Mouse (Mus musculus) left cerebral cortex, adult 11 months (tissue): ENCODE data around the gene Rmnd5b.
A peak's percentile ranks its signal among the peaks of the same experiment; 100 is the strongest.
"Not testable (repeated sequence)": the region's sequence is repeated elsewhere in the genome, so short reads cannot be mapped to it uniquely, and the experiment has no call there.

Experiments
- DNase-seq: peaks from one replicate; pipeline ENCODE4 v3.0.0; 2022; ENCODE audit warnings: low spot score

Rmnd5b gene

DNA sequence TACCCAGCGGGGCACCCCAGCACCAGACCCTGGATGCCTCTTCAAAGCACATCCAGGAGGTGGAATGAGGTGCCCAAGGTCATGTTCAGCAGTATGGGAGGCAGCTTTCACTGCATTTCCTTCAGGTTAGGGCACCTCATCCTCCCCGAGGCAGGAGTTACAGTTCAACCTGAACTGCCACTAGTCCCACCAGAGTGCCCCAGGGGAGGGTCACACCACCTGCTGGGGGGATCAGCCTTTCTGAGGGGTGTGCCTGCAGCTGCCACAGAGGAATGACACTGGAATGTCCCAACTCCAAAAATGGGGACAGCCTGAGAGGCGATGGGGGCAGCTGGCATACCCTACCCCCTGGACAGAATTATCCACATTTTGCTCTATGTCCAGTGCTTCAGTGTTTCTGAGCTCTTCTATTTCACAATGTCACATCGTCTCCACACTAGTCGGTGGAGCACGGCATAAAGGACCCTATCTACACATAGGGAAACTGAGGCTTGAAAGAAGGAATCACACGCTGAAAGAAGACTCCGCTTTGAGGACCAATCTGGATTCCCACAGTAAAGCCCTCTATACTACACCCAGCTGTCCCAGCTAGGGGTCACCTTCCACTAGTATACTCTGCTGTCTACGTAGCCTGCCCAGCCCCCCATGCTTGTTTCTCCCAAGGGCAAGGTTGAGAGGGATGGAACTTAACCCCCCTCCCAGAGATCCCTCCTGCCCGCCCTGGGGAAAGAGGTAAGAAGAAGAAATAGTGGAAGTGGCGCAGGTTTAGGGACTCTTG is 13.6 kb upstream of the Rmnd5b start:
- DNase-seq = no peak

DNA sequence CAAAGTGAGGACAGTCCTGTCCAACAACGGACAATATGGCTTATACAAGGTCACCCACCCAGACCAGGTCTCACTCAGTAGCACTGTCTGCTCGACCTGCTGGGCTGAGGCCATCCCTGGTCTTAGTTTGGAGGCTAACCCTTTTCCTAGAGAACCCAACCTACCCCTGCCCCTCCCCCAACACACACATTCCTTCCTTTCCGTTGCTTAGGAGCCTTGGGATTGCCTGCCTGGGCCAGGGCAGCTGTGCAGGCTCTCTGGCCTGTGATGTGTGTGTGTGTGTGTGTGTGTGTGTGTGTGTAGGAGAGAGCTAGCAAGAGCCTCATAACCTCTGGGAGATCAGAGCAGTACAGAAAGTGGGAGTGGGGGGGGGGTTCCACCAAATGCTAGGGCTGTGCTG is 12.9 kb upstream of the Rmnd5b start:
- DNase-seq = no peak

DNA sequence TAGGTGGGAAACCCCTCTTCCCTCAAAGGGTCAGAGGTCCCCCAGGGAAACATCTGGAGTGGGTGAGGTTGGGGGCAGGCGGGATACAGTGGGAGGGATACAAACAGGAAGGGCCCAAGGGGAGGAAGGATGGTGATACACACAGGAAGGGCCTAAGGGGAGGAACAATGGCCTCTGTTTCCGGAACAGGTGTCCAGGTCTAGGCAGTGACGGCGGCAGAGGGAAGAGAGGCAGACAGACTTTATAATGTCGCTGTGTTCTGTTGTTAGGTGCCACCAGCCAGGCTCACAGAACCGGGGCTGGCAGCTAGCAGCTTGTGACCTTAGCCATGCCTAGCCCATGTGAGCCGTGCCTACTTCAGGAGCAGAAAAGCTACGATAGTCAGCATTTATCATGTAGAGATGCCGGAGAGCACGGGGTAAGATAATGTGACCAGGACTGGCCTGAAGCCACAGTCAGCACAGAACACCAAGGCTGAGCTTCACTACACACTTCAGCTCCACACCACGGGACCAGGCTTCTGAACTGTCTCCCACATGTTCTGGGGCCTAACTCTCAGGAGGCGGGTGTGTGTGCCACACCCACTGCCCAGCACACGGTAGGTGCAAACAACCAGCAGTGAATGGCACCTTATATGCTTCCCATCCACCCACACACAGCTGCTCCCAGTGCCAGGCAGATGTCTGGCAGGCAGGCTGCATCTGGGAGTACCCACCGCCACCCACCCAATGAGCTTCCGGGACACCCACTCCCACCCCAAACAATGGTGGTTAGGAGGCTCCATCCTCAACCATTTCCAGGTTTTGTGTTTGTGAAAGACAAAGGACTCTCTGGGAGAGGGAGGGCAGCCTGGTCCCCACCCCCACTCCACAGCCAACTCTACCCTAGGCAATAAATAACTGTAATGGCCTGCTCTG is 11.3 kb upstream of the Rmnd5b start:
- no peak for DNase-seq

DNA sequence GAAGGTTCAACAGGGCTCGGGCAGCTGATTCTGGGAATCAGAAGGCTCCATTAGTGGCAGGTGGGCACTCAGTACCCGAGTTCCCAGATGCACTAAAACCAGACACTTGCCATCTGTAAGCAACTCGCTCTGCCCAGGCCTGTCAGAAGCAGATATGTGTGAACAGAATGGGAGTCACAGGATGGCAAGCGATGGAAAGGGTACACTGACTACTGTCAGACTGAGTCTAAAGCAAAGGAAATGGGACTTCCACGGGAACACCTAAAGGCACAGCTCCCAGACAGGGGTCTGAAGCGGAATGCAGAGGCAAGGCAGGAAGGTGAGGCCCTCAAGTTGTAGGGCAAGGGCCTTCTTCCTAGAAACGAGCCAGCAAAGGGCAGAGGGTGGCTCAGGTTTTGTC is 10.5 kb upstream of the Rmnd5b start:
- DNase-seq = no peak

DNA sequence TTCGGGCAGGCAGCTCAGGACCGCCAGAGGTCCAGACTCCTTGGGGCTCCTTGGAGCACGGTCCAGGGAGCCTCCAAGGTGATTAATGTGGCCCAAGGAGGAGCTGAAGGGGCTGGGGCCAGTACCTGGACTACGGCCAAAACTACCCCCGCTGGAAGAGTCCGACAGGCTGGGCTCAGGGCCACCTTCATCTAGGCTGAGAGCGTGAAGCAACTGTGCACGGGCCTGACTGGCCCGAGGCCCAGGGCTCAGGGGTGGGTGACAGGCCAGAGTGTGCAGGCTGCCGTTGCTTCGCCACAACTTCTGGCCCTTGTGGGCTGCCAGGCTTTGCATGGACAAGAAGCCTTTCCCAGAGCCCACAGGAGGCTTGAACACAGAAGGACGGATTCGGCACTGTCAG is 9.6 kb upstream of the Rmnd5b start:
- no peak for DNase-seq

DNA sequence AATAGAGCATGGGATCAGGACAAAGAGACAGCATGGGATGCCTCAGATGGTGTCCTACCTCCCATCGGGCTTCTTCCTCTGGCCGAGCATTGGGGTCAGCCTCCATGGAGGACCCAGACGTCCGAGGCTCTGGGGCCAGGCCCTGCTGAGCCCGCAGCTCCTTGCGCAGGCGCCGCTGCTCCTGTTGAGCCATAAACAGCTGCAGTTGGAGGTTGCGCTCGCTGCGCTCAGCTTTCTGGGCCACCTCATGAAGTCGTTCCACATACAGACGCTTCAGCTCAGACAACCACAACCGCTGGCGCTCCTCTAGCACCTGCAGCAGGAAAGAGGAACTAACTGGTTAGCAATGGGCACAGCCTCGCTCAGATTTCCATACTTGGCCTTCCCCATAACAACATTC is 8.5 kb upstream of the Rmnd5b start:
- no peak for DNase-seq

DNA sequence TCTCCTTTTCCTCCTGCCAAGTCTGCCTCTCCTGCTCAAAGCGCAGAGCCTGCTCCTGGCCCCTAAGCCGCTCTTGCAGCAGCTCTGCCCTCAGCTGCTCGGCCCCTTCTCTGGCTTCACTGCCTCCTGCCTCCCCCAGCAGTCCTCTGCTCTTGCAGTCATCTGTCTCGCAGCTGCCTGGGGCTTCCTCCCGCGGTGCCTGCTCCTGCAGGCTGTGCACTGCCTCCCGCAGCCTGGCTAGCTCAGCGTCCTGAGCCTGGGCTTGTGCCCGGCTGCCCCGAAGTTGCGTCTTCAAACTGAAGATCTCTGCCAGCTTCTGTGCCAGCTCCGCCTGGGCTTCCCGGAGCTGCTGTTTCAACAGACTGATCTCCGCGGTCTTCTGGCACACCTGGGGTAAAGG is 8.1 kb upstream of the Rmnd5b start:
- no peak for DNase-seq

DNA sequence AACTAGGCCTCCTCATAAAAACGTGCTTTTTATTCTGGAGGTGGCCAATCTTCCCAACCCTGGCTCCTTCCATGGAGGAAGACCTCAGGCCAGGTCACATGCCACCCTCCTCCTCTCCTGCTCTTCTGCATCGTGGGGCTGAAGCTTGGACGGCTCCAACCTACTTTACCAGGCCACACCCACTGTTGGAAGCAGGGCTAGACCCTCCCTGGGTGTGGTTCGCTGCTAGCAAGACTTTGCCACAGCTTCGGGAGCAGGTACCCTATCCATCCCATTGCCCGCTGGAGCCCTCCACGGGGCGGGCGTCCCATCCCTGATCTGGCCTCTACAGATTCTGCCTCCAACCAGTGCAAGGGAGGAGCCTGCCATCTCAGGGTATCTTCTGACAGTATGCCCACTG is 7.5 kb upstream of the Rmnd5b start:
- no peak for DNase-seq

DNA sequence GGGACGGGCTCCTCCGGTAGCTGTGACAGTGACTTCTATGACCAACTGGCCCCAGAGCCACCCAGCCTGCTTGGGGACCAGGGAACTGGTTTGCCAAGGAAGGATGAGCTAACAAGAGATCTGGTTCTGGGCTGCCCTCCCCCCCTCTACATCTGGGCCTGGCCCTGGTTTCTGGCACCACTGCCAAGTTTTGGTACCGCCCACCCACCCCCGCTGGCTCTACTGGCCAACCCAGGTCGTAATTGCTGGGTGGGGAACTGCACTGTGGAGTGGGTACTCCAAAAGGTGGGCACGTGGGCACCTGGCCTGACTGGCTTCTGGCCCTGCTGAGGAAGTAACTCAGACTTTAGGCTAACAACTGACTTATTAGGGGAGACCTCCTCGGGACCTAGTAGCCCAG is 5.1 kb upstream of the Rmnd5b start:
- DNase-seq = no peak

DNA sequence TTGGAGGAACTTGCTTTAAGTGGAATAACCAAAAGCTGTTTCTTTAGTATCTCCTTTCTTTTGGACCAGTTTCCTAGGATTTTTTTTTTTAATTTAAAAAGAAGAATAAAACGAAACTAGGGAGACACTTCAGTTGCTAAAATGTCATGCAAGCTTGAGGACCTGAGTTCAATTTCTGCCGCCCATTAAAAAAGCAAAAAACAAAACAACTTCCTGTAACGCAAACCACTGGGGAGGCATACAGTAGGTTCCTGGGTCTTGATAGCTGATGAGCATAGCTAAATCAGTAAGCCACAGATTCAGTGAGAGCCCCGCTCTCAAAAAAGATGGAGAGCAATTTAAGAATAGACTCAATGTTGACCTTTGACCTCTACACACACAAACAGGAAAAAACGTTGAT is 2.8 kb upstream of the Rmnd5b start:
- no peak for DNase-seq

DNA sequence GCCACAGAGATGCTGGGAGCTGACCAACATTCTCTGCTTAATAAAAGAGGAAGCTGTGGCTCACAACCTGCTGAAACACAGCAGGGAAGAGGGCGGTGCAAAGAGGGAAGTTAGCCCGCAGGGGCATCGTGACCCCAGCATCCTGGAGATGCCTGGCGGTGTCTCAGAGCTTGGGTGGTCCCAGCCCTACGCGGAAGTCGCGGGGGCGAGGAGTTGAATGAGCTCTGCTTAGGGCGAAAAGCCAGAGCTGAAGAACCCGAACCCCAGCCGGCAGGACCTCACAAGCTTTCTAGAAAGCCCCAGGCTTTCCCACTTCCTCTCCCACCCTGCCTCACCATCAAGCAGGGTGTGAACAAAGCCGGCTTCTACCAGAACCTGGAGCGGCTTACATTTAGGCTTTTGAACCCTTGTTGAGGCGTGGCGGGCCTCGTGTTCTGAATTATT is 2.3 kb upstream of the Rmnd5b start:
- no peak for DNase-seq

DNA sequence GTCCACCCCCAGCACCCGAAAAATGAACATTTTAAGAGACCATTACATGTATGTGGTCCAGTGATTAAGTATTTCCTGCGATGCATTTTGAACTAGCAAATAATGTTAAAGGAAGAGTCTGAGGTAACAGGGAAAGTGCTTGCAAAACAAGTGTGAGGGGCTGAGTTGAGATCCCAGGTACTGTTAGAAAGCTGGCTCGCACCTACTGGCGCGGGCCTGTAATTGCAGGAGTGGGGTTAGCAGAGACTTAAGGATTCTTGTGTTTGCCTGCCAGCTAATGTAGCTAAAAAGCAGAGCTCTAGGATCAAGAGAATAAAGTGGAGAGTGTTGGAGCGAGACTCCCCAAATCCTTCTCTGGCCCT is 608 bp upstream of the Rmnd5b start:
- no peak for DNase-seq

DNA sequence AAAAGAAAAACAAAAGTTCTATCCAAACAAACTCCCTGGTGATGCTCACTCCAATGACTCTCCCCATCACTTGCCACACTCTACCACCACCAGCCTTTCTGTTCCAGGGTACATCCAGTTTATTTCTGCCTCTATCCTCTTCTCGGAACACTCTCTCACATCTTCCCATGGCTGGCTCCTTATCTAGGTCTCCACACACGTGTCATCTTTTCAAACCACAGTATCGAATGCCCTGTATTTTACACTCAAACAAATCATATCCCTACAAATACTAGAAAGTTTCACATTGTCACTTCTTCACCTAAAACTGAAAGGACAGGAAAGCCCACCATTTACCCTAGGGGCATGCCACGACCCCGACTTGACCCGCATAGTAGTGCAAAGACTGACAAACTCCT is 570 bp downstream of the Rmnd5b start:
- DNase-seq = no peak

DNA sequence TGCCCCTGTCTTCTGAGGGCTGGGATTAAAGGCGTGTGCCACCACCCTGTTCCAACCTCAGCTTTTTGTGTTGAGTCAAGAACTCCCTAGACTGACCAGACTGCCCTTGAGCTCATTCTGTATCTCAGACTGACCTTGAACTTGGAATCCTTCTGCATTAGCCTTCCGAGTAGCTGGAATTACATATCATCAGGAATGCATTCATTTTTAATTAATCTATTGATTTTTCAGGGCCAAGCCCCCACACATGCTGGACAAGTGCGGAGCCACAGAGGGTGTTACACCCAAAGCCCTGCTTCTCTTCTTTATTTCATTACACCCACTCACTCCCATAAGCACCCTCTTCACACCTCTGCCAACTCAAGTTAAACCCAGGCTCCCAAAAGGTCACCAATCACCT is 2.0 kb downstream of the Rmnd5b start:
- DNase-seq = no peak

DNA sequence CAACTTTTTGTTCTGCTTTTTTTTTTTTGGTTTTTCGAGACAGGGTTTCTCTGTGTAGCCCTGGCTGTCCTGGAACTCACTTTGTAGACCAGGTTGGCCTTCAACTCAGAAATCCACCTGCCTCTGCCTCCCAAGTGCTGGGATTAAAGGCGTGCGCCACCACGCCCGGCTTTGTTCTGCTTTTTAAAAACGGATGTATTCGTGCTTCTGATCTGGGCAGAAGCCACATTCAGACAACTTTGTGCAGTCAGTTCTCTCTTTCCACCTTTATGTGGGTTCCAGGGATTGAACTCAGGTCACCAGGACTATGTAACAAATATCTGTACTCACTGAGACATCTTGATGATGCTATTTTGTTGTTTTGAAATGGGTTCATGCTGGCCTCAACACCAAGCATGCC is 2.5 kb downstream of the Rmnd5b start:
- not testable (repeated sequence) for DNase-seq

DNA sequence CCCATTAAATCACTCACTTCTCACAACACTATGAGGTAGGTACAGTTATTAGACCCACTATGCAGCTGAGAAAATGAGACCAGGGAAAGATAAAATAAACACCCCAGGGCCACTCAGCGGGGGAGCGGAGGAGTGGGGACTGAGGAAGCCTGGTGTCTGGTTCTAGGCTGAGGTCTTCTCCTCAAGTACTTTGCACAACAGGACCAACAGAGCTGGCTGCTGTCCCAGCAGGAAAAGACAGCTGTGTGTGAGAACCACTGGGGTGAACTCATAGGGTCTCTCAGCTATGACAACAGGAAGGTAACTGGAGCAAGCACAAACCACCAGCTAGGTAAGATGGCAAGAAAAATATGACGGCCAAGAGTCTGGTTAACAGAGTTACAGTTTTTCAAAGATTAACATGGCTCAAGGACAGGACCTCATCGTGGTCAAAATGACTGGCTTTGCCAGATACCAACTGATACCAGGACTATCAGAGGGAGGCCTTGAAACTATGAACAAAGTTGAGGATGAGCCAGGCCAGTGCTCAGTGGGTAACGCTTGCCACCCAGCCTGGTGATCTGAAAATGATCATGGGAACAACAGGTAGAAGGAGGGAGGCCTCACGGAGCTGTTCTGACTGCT is 3.5 kb downstream of the Rmnd5b start:
- DNase-seq = no peak

DNA sequence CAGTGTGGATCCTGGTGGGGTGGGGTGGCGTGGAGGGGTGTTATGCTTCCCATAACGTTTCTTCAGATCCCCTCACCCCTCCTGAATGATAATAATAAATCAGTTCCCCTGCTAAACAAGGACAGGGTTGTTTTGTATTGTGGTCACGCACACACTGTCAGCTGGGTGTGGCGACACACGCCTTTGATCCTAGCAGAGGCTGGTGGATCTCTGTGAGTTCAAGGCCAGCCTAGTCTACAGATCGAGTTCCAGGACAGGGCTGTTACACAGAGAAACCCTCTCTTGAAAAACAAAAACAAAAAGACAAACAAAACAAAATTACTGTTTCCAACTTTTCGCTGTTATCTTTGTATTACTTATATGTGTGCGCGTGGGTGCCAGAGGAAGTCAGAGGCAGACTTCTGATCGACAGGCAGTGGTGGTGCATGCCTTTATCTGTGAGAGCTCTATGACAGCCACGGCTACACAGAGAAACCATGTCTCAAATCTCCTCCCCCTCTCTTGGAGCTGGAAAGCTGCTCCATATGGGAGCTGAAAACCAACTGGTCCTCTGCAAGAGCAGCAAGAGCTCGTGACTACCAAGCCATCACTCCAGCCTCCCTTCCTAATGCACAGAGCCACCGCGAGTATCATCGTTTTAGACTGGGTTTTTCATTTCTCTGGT is 5.9 kb downstream of the Rmnd5b start:
- DNase-seq = no peak

DNA sequence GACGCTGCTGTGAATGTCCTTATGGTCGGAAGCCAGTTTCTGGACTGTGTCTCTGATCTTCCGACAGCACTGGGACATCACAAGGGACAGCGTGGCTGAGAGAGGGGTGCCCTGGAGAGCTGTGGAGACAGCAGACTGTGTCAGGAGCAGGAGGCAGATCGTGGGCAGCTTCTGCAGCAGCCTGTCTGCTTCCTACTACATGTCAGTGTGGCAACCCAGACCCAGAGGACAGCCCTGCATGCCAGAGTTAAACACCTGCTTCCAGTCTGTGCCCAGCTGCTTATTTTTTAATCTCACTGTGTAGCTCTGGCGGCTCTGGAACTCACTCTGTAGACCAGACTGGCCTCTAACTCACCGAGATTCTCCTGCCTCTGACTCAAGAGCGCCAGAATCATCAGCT is 7.8 kb downstream of the Rmnd5b start:
- no peak for DNase-seq

DNA sequence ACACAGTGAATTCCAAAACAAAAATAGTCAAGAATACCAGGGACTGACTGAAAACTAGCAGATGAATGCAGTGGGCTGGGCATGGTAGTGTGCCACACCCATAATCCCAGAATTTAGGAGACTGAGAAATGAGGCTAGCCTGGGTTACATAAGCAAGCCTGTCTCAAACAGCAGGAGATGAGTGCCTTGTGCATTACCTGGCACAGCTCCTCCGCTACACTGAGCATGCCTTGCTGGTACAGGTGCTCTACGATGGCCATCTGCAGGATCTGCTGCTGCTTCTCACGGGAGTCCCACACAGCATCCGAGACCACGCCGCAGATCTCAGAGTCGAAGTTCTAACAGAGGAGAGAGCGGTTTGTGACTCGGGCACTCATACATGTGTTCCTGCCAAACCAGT is 8.3 kb downstream of the Rmnd5b start:
- no peak for DNase-seq

DNA sequence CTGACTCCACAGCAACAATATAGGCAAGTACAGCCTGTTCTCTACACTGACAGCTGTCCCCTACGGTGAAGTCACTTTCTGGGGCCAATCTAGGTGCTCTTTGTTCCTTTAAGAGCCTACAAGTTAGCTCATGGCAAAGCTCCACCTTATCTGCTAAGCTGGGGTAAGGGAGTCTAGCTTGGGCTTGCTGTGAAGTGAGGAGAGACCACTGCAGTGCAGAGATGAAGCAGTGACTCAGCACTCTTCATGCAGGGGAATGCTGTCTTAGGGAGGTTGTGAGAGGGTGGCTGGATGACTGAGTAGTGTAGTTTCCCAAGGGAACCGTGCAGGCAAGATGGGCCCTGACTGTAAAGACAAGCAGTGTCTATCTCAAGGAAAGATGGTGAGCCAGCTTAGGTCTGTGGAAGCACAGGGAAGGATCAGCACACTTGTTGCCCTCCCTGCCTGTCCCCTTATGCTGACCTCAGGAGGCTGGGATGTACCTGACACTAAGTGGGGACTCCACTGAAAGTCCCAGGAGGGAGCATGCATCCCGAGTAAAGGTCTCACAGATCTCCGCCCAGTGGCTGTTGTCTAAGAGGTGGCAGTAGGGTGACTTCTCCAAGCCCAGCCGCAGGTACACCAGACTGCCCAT is 10.4 kb downstream of the Rmnd5b start:
- DNase-seq = no peak

DNA sequence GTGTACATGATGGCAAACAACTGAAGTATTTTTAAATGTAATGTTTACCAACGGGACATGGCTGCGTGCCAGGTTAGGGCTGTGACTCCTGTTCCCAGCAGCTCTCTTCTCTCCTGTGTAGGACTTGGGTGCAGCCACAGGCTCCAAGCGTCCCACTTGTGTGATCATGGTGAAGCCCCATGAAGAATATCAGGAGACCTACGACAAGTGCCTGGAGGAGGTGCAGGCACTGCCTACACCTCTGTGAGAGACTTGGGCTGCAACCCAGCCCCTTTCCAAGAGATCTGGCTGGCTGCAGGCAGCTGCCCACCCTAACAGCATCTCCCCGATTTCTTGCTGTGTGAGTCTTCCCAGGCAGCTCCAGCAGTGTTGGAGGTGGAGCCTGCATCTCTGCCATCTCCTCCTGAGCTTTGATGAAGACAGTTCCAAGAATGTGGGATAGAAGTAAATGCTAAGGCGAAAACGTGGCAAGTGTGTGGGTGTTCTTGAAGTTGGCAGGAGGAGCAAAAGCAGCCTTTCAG is 12.7 kb downstream of the Rmnd5b start:
- DNase-seq = peak; percentile 76

DNA sequence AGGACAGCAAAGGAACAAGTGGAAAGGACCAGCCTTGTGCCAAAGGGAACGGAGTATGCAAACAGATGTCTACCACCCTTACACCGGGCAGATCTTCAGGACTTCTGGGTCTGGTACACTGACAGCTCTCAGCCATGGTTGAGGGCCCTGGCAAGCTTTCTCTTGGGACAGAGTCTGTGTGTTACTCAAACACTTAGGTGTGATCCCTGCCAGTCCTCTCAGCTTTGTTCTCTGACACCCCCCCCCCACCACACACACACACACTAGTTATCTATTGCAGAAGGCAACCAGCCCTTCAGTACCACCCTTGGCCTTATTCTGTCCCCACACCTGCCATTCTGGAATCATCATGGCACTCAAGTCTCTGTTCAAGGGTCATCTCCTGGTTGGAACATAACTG is 13.9 kb downstream of the Rmnd5b start:
- no peak for DNase-seq
